Mouse (Mus musculus) testis, postnatal 14 days (tissue): ENCODE measurements around the gene Rrm2.
"Not testable (repeated sequence)": the region's sequence is repeated elsewhere in the genome, so short reads cannot be mapped to it uniquely, and the experiment has no call there.

Experiments
- DNase-seq: peaks from one replicate; pipeline ENCODE4 v3.0.0; 2021; ENCODE audit warnings: low spot score

Gene Rrm2

DNA sequence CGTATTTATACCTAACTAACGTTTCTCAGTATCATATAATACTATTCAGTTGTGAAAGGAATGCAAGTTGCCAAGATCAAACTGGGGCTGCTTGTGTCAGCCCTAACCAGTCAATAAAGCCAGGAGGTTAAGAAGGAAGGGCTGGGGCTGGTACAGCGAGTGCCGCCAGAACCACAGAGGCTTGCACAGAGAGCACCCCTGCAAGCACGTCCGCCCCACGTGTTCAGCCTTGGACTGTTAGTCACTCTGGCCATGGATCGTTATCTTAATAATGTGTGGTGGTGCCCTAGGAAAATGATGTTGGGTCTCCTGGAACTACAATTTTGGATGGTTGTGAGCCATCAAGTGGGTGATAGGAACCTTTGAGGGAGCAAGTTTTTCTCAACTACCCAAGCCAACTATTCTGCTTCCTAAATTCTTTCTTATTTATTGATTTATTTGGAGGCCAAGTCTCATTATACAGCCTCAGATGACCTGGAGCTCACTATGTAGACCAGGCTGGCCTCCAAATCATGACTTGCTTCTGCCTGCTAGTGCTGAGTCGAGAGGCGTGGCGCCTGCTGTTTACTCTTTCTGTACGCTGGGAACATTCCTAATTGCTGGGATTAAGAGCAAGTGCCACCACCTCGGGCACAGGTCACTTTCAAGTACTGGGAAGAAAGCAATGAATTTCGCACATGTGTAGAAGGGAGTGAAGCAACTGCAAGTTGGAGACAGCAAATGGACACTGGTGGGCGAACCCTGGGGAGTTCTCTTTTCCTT is 2.4 kb upstream of the Rrm2 start:
- DNase-seq: no peak

DNA sequence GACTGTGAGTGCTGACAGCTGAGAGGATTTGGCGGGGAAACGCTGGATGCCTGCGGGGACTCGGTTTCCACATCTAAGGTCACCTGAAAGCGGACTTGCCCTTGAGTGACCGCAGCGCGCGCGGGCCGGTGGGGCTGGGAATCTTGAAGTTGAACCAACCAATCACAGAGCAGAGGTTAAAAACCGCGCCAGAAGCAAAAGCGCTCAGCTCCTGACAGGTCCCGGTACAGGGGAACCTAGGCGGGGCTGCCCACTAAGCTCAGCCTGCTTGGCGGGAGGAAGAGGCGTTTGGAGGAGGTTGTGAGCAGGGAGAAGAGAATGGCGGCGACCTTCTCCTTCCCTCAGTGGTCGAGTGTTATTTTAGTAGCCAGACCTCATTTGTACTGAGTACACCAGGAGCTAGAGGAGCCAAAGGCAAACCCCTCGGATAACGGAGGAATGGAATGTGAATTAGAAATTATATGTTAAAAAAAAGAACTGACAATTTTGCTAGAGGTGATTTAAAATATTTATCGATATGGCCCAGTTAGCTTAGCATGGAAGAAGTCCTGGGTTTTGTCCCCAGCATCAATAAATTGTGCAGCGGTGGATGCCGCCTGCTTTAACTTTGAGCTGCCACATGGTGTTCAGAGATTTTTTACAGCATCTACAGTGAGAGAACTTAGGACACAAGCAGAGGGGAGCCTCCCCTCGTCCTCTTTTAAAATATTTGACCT is 1.1 kb upstream of the Rrm2 start:
- DNase-seq: peak; percentile 63

DNA sequence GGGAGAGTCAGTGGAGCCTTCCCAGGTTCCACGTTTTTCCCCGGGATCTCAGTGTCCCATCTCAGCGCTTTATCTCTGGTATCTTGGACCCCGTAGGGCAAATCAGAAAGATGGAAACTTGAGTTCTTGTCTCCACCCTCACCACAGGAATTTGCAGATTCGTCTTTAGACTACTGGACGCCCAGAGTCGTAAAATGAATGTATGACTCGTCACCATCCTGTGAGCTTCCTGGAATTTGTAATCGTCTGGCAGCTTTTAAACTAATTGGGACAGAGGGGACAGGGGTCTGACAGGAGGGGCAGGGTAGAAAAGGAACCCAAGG is 600 bp upstream of the Rrm2 start:
- no peak for DNase-seq

DNA sequence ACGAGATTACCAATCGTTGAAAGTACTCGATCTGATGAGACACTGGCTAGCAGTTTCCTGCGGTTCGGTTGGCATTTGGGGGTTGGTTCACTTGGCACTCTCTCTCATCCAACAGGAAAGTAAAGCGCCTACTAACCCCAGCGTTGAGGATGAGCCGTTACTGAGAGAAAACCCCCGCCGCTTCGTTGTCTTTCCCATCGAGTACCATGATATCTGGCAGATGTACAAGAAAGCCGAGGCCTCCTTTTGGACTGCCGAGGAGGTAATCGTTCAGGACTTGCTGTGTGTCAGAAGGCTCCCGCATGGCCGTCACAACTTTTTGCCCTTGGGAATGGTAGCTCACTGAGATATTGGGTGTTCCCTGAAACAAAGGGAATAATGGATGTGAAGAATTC is 780 bp downstream of the Rrm2 start:
- peak; percentile 30 for DNase-seq

DNA sequence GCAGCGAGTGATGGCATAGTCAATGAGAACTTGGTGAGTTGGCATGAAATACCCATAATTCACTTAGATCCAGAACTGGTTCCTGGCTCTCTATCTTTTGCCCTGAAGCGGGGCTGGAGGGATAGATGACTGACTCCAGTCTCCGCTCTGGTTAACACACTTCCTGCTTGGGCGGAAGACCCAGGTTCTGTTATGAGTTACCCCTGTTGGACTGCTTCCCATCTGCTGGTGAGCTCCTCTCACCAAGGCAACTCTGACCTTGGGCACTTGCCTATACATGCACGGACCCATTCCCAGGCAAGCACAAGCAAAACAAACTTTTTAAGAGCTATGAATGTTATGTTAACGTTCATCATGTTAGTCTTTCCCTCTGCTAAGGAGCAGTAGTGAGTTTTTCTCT is 1.4 kb downstream of the Rrm2 start:
- peak; percentile 29 for DNase-seq

DNA sequence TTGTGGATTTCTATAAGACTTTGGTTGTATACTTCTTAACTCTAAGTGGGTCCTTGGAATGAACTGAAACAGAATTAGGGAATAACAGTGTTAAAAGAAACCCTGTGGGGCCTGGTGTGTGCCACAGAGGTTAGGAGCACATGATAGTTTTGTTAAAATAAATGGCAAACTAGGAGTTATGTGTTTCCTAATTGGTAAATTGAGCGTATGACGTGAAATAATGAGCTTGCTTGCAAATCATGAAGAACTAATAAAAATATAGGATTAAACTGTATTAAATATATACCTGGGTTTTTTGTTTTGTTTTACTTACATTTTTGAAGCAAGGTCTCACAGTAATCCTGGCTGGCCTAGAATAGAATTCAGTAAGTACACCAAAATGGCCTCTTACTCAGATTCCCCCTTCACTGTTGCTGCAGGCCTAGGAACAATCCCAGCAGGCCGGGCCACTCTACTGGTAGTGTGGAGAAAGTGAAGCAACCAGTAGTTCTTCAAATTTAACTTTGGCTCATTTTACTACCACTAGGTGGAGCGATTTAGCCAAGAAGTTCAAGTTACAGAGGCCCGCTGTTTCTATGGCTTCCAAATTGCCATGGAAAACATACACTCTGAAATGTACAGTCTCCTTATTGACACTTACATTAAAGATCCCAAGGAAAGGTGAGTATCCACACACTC is 1.9 kb downstream of the Rrm2 start:
- DNase-seq: no peak

DNA sequence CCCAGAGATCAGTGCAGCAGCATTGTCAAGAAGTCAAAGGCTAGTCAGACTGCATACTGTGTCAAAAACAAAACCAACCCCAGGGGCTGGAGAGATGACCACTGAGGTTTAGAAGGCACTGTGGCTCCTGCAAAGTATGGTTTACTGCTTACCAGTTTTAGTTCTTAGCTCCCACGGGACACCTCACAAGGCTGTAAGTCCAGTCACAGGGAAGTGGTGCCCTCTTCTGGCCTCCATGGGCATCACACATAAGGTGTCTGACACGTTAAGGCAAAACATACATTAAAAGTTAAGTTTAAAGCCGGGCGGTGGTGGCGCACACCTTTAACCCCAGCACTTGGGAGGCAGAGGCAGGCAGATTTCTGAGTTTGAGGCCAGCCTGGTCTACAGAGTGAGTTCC is 2.6 kb downstream of the Rrm2 start:
- no peak for DNase-seq

DNA sequence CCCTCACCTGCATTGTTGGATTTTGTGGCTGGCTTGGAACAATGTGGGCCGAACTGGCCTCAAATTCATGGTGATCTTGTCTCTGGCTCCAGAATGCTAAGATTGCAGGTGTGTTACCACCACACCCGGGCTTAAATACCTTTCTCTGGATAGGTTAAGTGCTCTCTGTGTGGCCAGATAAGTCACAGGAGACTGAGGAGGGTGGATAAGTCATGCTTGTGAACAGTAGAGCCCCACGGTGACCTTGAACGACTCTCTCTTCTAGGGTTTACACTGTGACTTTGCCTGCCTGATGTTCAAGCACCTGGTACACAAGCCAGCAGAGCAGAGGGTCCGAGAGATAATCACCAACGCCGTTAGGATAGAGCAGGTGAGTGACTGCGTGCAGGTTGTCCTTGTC is 4.4 kb downstream of the Rrm2 start:
- DNase-seq: no peak

DNA sequence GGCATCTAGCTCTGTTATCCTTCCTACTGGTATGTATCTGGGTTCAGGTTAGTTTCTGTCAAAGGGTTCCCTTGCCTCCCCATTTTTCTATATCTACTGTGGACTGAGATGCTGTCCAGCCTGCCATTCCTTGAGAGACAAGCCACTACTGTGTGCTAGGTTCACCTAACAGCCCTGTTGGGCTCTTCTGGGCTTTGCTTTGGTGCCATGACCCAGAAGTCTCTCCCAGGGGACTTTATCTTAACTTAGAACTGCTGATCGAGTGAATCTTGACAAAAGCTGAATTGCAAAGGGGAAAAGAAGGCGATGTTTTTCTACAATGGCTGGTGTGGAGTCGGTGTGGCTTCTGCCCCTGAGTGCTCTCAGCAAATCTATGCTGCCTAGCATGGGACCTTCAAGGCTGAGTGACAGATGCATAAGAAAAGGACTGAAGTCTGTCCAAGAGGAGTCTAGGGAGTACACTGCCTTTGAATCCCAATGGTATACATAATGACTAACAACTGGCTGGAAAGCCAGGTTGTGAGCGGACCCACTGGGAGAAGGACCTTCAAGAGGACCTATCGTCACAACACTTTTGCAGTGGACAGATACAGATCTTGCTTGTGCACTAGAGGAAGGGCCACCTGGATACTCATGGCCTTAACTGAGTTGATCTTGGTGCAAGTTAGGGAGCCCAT is 6.7 kb downstream of the Rrm2 start:
- no peak for DNase-seq

DNA sequence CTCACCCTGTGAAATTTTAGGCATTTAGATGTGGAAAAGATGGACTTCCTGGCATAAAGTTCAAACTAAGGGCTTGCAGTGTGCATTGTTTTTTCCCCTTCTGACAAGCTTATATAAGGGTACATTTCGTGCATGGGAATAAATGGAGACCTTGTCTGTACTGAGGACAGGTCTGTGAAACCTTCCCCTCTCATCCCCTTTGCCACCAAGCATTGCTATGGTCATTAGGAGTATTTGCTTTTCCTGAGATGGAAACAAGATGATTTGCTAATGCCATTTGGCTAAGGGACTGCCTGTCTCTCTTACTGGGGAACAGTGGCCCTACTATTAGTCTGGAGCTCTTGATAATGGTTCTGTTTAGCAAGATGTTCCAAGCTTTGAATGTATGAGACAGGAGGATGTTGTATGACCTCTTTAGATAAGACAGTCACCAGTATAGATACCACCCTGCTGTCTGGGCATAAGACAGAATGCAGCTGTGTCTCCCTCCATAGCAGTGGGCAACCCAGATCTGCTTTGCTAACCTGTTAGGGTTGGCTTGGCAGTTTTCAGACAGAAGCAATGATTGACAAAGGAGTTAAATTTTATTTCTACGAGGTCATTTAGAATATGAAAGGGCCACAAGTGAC is 7.3 kb downstream of the Rrm2 start:
- DNase-seq: no peak

DNA sequence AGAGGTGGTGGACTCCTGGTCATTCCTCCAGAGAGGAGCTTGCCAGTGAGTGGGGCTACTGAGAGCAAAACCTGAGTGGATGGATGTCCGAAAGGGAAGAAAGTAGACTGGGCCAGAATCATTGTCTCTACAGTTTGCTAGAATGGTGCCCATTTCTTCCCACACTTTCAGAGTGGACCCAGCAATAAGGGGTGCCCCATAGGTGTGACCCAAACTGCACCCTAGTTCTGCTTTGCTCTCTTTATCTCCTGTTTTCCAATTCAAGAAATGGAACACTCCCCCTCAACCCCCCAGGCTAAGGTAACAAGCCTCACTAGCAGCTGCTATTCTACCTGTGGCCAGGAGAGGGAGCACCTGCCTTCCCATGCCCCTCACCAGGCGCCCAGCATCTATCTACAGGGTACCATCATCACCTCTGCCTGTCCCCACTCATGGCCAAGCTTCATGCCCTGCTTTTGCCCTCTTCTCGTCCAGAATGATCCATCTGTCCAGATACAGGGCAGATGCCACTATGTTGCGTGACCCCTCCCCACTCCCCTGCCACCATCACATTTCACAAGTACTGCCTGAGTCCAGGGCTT is 8.8 kb downstream of the Rrm2 start:
- no peak for DNase-seq

DNA sequence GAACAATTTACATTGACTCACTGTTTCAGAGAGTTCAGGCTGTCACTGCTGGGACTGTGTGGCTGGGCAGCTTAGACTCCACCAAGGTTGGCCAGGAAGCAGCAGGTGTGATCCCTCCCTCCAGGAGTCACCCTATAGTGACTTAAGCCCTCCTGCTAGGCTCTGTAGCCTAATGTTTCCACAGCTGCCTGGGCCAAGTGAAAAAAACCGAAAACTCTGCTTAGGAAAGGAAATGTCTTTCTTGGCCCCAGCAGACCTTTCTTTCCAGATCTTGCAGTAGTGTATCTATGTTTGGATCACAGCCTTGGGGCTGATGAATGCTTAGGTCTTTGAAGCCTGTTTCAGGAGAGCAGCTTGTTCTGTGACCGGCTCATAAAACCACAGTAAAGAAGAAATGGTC is 15.4 kb downstream of the Rrm2 start:
- DNase-seq: no peak

DNA sequence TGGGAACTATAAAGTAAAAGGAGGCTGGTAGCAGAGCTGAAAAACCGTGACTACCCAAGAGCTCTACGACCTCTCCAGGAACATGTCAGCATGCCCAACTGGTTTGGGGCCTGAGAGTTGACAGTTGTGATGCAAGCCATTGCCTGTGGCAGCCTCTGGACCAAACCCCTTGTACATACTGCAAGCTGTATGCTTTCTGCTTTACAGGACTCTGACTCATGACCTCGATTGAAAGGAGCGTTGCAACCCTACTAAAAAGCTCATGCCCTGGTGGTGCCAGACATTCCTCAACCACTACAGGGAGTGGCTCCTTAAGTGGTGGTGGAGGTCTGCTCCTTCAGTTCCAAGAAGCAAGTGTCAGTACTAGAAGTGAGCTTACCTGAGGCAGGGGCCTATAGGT is 15.8 kb downstream of the Rrm2 start:
- DNase-seq: no peak

DNA sequence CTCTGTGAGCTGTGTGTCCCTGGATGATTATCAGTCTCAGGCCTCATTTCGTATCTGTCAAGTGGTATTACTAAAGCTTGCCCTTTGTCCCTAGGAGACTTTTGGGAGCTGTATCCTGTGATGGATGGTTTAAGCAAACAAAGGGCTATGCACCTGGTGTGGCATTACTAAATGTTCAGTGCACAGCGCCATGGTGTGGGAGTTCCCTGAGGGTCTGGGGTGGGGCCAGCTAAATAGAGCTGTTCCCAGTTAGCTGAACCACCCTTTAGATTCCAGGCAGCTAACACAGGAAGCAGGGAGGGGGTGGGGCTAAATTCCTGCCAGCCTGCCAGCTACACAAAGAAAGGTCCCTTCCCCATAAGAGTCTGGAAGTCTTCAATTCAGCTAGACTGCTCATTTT is 16.3 kb downstream of the Rrm2 start:
- no peak for DNase-seq

DNA sequence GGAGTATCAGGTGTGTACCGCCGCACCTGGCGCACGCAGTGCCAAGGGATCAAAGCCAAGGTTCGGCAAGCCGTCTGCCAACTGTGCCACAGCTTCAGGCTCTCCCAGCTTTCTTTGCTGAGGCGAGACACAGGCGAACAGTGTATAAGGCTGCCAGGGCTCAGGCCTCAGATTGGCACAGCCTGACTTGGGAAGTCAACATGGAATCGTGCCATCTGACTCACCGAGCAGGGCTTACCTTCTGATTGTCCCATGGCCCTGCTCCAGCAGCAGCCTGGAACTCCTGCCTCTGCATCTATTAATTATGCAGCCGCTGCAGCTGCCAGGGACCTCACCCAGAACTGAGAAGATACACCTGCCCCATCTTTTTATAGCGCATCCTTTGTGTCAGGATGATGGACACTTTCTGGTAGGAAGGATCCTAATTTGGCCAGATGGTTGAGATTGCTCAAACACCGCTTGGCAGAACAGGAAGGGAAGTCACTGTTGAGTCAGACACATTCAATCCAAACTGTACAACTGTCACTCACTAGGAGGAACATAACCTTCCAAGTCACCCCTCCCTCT is 26.9 kb downstream of the Rrm2 start:
- DNase-seq: peak; percentile 24

DNA sequence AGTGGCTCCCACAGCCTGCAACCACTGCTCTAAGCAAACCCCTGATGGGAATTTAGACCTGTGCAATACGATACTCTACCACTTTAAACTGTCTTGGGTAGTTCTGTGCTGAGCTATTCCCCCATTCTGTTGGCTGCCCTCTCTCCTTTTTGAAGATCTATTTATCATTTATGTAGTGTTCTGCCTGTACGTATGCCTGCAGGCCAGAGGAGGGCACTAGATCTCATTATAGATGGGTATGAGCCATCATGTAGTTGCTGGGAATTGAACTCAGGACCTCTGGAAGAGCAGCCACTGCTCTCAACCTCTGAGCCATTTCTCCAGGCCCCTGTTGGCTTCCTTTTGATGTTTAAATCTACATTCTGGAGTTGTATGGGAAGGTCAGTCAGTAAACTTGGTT is 28.9 kb downstream of the Rrm2 start:
- DNase-seq: no peak

DNA sequence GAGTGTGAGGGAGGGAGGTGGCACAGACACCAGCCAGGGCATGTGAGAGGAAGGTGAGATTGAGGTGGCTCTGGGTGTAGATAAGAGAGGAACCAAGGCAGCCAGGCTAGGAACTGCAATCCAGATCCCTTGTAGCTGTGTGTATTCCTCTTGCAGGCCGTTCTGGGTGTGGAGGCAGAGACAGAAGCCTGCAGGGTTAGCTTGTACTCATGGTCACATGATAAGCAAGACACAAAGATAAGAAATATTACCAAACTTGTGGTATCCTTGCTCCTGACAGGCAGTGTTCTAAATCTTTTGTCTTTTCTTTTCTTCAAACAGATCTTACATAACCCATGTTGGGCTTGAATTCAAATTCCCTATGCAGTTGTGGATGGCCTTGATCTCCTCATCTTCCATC is 31.9 kb downstream of the Rrm2 start:
- no peak for DNase-seq

DNA sequence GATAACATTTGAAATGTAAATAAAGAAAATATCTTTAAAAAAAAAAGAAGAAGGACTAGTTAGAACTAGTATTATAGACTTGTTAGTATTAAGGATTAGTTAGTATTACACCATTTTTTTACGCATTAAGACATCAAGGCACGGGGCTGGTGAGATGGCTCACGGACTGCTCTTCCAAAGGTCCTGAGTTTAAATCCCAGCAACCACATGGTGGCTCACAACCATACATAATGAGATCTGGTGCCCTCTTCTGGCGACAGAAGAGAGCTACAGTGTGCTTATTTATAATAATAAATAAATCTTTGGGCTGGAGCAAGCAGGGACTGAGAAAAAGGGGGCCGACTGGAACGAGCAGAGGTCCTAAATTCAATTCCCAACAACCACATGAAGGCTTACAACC is 33.5 kb downstream of the Rrm2 start:
- DNase-seq: not testable (repeated sequence)

DNA sequence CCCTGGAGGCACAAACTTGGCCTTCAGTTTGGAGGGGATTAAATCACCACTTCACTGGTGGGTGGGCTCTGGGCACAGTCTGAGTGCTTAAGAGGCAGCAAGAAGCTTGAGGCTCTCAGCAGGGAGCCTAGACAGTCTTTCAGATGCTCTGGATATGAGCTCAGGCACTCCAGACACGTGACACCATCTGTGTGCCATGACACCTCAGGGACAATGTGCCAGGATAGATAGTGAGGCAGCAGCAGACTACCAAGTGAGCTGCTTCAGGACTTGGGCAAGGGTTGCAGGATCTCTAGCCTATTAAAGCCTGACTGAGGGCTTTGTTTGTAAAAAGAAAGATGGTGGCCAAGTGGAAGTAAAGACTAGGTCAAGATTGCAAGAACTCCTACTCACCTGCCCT is 36.3 kb downstream of the Rrm2 start:
- DNase-seq: no peak

DNA sequence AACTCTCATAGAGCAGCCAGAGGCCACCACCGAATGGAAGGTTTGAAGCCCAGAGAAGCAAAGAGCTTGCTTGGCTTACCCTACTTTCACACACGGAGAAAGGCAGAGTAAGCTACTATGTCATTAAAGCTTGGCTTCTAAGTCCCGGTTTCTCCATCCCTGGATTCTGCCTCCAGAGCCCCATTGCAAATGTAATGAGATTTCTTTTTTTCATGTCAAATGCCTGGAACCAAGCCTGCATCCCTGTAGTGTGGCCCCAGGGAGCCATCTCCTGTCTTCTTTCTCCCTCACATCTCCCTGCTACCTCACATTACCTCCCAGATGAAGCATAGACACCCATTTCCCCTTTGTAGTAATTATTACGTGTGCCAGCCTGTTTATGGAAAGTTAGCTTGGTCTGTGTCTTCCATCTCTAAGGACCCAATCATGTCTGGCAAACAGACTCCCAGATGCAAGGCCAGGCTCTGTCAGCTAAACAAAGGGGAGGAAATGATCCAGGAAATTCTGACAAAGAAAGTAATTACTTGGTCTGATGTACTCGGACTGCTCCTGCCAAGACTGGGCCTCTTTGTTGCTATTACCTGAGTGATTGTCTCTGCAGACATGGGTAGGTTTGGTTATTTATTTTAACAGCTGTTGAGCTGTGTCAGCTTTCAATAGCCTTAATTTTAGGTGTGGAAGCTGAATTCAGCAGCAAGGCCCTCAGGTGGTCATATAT is 38.7 kb downstream of the Rrm2 start:
- no peak for DNase-seq

DNA sequence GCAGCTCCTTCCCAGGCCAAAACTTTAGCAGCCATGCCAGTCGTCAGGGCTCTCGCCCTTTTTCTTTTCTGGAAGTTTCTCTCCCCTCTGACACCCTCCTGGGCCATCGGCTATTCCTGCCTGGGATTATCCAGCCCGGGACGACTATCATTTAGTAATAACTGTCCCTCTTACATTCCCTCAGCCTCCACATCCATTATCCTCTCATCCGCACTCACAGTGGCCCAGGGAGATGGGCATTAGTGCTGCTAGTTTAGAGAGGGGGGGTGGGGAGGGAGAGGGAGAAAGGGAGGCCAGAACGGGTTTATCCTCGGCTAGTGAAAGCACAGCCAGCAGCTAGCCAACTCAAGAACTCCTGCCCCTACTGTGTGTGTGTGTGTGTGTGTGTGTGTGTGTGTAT is 39.3 kb downstream of the Rrm2 start:
- no peak for DNase-seq
